Mouse (Mus musculus) cerebral cortex, adult 2 months (tissue): ENCODE data around the gene Filip1.

Experiments
- WGBS: fragments of 180-500 bp; shearing (Covaris S2); methylation state at CpG from one replicate; pipeline ENCODE4 v1.1.7; 2018; 5-methylcytosine and 5-hydroxymethylcytosine counted together

Filip1 gene

DNA sequence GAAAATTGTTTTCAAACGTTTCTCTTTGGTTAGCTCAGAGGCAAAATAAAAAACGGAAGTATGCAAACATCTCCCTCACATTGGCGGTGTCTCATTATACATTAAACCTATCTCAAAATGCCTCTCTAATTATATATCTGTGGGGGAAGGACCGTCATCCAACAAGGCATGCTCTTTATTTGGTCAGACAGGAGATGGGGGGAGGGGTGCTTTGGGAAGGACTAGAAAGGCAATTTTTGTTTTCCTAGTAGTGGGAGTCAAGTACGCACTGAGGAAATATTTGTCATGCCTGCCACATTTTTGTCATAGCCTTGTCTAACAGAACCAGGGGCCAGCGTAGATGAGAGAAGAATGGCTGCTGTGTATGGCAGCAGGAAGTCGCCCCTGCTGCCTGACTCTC lies at the start of gene Filip1:
Filip1 (minus strand) TSS at position 101 of the 400 bp plus-strand sequence.
- 57% methylated on average over 7 of the region's 7 CpGs for WGBS

DNA sequence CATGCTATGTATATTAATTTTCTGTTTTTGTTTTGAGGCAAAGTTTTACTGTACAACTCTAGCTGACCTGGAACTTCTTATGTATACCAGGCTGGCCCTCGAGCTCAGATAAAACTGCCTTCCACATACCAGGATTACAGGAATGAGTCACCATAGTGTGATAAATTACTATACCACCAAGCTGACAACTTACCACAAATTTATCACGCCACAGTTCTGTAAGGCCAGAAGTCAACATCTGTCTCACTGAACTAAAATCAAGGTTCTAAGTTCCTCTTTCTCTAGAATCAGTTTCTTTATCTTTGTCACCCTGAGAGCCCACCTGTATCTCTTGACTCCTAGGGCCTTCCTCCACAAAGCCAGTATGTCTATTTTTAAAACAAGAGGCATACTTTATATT lies 45.0 kb upstream of the Filip1 start:
- 74% methylated on average over 2 of the region's 2 CpGs for WGBS

DNA sequence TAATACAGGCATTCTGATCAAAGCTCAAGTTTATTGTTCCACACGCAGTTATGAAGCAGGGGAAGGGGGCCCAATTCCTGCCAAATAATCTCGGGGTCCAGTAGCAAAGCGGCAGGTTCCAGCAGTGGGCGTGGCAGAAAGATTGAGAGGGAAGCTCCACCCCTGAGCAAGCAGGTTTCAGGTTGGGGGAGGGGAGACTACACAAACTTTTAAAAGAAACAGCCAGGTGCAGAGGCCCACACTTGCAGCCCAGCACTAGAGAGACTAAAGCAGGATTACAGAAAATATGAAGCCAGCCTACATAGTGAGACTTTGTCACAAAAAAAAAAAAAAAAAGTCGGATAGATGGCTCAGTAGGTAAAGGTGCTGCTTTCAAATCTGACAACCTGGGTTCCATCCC lies 40.3 kb upstream of the Filip1 start:
- WGBS, result 85% methylated on average over 5 of the region's 5 CpGs

DNA sequence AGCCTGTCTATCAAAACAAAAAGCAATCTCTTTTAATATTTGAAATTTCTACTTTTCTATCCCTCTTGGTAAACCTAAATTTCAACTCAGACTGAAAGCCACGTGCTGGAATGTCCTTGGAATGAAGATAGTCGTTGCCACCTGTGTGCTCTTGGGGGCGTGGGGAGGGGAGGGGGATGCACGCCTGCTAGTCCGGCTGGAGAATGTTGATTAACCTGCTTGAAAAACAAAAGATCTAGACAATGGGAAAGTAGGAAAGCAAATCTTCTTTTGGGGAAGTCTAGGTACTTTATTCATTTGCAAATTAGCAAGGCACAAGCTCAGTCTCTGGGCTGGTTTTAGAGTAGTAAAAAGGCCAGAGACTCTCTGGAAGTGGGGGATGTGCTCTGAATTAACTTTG lies 36.6 kb upstream of the Filip1 start:
- 61% methylated on average over 5 of the region's 5 CpGs for whole genome bisulfite sequencing

DNA sequence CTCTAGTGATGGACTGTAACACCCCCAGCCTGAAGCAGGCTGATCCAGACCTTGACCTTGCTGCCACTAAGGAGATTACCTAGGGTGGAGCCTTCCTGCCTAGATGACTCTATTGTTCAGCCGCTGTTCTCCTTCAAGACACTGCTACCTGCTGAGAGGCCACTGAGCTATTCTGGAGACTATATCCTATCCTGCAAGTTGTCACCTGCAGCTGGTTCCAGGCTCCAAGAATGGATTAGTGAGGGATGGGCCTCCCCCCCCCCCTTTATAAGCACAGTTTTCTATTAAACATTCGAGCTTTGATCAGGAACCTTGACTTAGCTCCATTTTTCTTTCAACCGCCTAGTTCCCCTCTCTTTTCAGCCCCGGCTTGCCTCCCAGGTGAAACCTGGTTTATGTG lies 31.6 kb upstream of the Filip1 start:
- 83% methylated on average over 4 of the region's 4 CpGs for WGBS

DNA sequence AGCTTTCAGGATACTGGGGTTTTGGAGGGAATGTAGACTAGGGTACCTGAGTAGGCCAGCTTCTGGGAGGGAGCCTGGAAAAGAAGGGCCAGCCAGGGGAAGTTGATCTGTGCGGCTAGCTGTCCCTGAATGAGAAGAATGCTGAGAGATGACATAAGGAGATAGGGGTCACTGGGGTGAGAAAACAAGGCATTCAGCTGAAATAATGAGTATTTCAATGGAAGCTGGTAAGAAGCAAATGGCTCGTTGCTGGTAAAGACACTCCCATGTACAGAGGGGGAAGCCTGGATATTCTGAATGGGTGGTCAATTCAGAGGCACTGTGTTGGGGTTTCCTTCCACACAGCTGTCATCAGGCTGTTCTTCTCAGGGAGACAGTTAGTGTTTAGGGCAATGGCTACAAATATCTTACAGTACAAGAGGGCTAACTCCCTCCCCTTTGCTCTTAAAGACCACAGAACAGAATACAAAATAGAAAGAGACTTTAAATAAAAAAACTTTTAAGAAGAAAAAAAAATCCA lies 26.7 kb upstream of the Filip1 start:
- 52% methylated on average over 2 of the region's 2 CpGs for WGBS

DNA sequence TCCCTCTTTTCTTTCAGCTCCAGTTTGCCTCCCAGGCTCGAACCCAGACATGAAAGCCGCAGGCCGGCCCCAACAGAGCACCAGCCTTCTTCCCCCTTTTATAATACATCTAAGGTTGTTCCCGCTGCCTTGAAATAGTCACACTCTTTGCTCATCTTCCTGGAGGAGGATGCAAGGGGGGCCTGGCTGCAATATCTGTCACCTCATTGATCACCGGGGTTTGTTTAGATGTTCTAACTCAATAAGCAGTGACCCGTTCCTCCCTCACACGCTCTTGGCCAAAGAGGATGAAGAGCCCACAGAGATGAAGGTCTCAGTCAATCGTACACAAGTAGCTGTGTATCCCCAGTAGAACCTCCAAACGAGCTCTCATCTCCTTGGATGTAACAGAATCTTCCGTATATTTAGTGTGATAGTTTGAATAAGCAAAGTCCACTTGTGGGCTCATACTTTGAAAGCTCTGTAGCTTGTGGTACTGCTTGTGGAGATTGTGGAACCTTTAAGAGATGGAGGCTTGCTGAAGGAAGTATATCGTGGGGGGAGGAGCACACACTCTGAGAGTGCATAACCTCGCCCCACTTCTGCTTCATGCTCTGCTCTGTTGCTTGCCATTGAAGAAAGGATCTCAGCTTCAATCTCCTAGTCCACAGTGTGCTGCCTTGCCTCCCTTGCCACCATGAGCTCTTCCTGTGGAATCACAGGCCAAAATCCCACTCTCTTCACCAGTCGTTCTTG lies 24.8 kb upstream of the Filip1 start:
- 90% methylated on average over 13 of the region's 13 CpGs for WGBS

DNA sequence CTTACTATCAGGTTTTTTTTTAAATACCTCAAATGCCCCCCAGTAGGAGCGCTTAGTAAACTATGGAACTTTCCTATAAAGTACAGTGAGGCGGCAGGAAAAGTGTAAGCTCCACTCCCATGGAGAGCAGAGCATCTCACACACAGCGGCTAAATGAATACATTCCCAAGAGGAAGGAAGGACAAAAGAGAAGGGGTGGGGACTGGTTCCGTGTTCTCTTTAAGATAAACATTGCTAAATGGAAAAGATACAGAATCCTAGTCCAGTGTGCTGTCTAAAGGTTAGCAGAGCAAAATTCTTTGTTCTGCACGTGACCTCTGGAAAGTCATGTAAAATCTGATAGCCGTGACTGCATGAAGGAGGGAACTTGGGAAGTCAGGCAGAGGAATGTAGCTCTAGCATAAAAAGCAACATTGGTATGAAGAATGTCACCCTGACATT lies 13.9 kb upstream of the Filip1 start:
- 77% methylated on average over 6 of the region's 6 CpGs for WGBS

DNA sequence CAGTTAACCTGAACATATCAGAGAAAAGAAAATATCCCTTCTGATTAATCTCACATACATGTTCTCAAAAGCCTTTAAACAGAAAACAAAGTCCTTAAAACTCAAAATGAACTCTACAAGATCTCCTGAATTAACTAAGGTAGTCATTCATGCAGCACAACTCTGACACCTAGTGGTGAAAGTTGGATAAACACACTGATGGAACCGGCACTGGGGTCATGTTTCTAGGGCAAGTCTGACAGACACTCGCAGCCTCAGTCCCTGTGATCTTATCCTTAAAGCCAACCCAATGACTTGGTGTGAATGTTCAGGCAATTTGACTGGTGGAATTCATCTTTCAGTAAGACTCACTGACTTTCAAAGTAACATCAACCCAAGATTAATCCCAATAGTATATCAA lies 13.4 kb upstream of the Filip1 start:
- 2% methylated on average over 2 of the region's 2 CpGs for WGBS

DNA sequence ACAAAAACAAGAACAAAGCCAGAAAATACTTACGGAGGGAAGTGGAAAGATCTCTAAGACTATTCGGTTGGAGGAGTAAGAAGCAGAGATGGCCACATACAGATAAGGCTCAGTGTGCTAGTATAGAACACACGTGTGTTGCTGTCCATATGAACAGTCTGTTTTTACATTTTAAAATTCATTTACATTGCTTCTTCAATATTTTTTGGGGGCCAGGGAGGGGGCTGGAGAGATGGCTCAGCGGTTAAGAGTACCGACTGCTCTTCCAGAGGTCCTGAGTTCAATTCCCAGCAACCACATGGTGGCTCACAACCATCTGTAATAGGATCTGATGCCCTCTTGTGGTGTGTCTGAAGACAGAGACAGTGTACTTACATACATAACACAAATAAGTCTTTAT lies 12.7 kb upstream of the Filip1 start:
- WGBS, result 92% methylated on average over 5 of the region's 5 CpGs

DNA sequence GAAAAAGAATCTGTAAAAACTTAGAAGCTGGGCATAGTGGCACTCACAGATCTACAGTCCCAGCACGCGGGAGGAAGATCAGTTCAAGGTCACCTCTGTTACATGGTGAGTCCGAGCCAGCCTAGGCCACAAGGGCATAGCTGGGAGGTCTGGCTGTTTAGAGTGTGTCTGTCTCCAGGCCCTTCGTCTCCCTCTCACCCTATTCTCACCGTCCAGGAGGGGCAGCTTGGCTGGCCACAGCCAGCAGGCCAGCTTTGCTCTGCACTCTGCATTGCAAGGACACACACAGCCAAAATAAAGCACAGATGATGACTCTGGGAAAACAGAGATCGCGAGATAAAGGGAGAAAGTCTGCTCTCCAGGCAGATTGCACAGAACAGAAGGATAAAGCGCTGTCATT lies 10.2 kb upstream of the Filip1 start:
- 72% methylated on average over 8 of the region's 8 CpGs for WGBS

DNA sequence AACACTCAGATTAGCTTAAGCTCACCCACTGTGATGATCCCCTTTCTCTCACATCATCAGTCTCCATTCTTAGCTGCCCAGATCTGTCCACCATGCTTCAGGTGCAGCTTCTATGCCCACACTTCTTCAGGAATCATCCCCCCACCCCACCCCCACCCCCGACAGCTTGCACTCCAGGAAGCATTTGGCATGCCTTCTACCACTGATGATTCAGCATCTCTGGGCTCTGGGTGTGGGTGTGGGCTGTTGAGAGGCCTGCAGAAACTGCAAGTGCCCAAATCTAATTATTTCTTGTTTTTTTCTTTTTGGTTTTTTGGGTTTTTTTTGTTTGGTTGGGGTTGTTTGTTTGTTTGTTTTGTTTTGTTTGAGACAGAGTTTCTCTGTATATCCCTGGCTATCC lies 9.0 kb upstream of the Filip1 start:
- WGBS, result 14% methylated on average over 1 of the region's 1 CpGs

DNA sequence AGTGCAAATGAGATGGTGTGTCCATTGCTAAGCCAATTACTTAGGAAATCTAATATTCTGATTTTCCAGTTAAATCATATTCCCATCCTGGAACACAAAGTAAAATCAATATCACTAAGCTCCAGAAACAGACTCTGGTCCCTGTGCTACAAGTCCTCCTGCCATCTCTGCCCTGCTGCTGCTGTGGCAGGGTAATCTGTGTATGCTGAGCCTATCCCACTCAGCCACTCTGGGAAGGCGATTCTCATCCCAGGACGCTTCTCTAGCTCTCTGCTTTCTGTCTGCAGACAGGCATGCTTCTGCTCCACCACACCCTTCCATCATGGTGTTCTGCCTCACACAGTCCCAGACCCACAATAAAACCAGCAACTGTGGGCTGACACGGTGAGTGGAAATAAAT lies 7.8 kb upstream of the Filip1 start:
- WGBS, result 73% methylated on average over 3 of the region's 3 CpGs

DNA sequence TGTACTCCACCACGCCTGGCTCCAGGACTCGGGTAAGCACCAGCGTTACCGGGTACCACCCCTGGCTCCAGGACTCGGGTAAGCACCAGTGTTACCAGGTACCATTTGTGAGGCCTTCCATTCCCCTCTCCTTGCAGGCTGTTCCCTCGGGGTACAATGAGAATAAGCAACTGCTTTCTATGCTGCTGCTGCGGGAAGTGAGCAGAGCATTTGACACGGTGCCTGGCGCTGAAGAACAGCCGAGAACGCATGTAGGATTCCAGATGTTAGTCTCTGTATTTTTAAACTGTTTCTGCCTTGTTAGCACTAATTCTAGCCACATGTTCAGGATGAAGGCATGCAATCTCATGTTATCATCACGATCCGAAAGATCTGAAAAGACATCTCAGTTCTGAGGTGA lies 635 bp downstream of the Filip1 start:
- 86% methylated on average over 13 of the region's 13 CpGs for WGBS

DNA sequence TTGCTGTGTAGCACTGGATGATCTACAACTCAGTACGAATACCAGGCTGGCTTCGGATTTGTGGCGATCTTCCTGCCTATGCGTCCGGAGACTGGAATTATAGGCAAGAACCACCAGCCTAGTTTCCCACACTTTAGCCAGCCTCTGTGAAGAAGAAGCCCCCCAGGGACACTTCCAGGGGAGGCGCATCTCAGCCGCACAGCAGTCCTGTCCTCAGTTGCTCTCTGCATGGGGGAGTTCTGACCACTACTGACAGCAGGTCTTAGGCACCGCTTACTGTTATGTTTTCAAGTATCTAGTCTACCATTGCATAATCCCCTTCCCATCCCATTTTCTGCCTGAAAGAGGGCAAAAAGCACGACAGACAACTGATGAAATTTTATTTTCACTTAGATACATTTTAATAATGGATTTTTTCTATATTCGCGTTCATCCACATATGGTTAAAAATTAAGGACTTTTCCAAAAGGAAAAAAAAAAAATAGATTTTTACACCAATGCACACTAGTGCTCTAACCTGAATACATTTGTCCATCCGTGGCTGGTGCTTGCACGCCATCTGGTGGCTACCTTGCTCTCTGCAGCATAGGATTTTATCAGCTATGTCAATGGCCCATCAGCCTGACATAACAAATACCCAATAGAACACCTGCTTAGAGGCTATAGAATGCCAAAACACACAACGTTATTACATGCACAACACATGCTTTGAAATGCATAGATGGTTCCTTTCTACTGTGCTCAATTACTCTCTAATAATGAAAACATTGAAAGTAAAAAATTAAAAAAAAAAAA lies 10.1 kb downstream of the Filip1 start:
- WGBS, result 40% methylated on average over 14 of the region's 14 CpGs

DNA sequence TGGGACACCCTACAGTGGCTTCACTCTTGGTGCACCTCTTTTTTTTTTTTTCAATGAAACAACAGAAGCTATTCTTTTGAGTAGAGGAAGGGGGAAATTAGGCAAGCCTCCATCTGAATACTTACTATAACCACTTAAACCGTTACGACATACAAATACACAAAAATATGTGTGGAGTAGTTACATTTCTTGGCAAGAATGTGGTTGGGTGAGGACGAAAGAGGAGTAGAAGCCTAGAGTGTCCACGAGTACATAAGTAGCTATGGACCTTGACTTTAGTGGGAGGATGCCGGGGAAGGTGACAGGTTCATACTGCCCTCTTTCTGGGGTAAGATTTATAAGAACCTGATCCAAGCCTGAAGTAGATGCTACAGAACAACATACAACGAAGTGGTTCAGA lies 15.4 kb downstream of the Filip1 start:
- WGBS, result 88% methylated on average over 6 of the region's 6 CpGs

DNA sequence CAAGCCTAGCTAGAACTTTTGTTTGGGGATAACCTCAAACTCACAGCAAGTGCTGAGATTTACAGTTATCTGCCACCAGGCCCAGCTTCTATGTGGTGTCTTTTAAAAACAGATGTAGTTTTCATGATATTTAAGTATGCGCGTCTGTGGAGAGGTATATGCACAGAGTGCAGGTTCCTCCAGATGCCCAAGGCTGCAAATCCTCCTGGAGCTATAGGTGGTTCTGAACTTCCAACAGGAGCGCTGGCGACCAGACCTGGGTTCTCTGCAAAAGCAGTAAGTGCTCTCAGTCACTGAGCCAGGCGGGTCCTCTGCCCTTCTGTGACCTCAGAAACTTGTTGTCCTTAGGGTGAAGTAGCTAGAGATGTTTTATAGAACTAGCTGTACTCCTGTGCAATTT lies 18.4 kb downstream of the Filip1 start:
- WGBS, result 95% methylated on average over 5 of the region's 5 CpGs

DNA sequence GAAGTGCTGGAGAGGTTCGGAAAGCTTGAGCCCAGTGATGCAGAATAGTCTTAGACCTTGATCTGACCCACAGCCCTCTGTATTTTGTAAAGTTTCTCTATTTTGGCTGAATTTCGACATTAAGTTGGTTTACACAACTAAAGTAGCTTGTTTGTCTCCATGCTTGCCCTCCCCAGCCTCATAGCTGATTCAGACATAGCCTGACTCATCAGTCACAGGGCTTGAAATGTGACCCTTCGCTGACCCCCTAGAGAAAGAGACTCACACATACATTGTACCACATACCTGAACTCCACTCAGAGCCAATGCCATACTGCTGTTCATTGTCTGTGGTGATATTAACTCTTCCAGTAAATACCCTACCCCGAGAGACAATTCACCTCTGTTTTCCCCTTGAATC lies 19.6 kb downstream of the Filip1 start:
- WGBS, result 93% methylated on average over 4 of the region's 4 CpGs

DNA sequence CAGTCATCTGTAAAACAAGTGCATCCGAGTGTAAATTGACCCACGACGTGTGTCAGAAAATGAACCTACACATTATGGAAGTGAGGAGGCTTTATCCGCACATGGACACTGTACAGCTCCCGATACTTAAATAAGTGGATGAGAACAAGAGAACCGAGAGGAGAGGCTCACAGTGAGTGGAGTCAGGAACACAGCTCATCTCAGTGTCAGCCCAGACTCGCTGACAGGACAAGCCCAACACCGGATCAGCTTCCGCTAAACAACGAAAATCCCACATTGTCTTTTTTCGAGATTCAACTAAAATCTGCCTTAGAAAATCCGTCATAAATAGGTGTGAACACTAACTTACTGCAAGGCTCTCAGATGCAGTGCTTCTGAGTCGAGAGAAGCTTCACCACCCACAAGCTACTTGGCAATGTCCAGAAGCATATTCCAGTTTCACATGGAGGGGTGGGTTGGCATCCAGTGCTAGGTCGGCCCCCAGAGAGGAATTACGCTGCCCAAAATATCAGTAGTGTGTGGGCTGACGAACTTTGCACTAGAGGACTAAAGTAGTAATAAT lies 22.1 kb downstream of the Filip1 start:
- 47% methylated on average over 16 of the region's 16 CpGs for whole genome bisulfite sequencing

DNA sequence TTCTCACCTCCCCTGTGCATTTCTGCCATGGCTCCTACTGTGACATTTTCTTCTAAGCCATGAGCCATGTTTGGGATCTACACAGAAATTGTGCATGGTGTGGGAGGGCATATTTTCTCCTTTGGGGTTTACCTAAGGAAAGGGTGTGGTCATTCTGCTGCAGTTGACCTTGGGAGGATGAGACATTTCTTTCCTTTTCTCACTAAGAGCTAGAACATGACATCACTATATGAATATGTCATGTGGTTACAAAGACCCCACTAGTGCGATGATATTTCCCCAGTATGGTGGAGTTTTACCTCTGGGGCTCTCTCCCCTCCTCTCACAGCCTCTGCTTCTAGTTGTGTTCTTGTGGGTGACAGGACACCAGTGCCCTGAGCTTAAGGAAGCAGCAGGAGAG lies 22.9 kb downstream of the Filip1 start:
- 88% methylated on average over 1 of the region's 1 CpGs for WGBS

DNA sequence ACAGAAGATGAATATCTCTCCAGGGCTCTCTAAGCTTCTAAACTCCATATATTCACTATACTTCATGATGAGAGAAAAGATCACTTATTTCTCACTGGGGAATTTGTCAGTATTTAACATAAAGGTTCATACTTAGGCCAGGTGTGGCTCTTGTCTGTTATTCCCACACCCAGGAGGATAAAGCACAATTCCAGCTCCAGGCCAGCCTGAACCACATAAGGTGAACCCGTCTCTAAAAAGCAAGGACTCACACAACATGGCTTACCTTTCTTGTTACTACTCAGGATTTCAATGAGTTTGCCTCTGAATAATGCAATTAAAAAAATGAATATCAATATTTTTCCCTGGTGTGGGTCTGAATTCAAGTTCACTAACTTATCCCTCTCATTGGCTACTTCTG lies 23.6 kb downstream of the Filip1 start:
- whole genome bisulfite sequencing, result 88% methylated on average over 1 of the region's 1 CpGs

DNA sequence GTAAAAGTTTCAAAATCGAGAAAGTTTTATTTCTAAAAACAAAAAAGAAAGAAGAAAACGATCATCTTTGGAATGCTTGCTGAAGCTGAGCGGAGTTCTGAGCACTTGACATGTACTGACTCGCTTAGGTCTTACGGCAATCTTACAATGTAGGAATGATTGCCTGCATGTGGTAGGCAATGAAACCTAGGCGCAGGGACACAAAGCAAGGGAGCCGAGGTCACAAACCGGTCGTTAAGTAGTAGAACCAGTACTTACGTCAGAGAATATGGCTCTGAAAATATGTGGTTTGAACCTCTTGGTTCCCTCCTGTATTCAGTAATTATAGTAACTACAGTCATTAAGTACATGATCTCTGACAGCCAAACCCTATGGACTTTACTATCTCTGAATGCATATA lies 29.4 kb downstream of the Filip1 start:
- 92% methylated on average over 10 of the region's 10 CpGs for WGBS

DNA sequence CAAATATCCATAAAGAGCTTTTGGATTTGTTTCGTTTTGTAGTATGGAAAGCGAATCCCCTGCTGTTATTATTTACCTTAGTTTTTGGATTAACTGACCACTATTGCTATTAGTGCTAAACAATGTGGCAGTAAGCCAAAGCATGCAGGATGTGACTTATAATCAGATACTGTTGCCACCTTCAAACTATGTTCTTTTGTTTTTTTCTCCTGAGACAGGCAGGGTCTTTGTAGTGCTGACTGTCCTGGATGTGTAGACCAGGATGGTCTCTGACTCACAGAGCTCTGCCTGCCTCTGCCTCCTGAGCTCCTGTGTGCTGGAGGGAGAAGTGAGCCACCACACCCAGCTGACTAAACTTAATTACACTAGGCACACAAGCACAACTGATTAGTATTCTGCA lies 33.4 kb downstream of the Filip1 start:
- WGBS, result 80% methylated on average over 2 of the region's 2 CpGs
